Mouse (Mus musculus) neural tube, embryonic 11.5 days (tissue): ENCODE measurements around the gene Cacfd1. TPM values are rescaled to one million over a fixed set of nuclear protein-coding genes. Genes with fewer than 3 reads are reported as not detected.

Experiments used
- polyA plus RNA-seq: library from polyadenylated mRNA; unstranded; fragments of >200 nt; fragmentation: Nextera tagmentation; extraction: Ambion mirVana; gene quantifications from 2 replicates; pipeline ENCODE4 v1.2.1, GENCODE M21; 2014

Gene Cacfd1
- polyA plus RNA-seq, 1 experiment from 2014 or later, result 121 TPM

Other genes with a start within 250 kb of the Cacfd1 start
- gene Abo, start 144.9 kb upstream of the Cacfd1 start, polyA plus RNA-seq, result not detected in 2 replicates
- 13.3 and 15.6 TPM in 2 replicates for gene Surf6, start 107.0 kb upstream of the Cacfd1 start, polyA plus RNA-seq
- 87.2 and 96.8 TPM in 2 replicates for gene Med22, start 99.2 kb upstream of the Cacfd1 start, polyA plus RNA-seq
- 641 and 663 TPM in 2 replicates for gene Rpl7a, start 99.2 kb upstream of the Cacfd1 start, polyA plus RNA-seq
- gene Surf2, start 93.6 kb upstream of the Cacfd1 start, polyA plus RNA-seq, result 46.2 and 50.3 TPM in 2 replicates
- gene Surf1, start 93.4 kb upstream of the Cacfd1 start, polyA plus RNA-seq, result 45.9 and 48.7 TPM in 2 replicates
- 171 and 172 TPM in 2 replicates for gene Surf4, start 76.0 kb upstream of the Cacfd1 start, polyA plus RNA-seq
- 0.17 TPM in 1 of 2 replicates, not detected in the other for gene Stkld1, start 75.9 kb upstream of the Cacfd1 start, polyA plus RNA-seq
- gene Rexo4, start 45.5 kb upstream of the Cacfd1 start, polyA plus RNA-seq, result 47.2 and 51.1 TPM in 2 replicates
- not detected in 2 replicates for gene Adamts13, start 36.5 kb upstream of the Cacfd1 start, polyA plus RNA-seq
- gene Slc2a6, start 18.1 kb downstream of the Cacfd1 start, polyA plus RNA-seq, result 2.9 and 4.1 TPM in 2 replicates
- gene Mymk, start 62.3 kb downstream of the Cacfd1 start, polyA plus RNA-seq, result 11.5 and 14.5 TPM in 2 replicates
- gene Adamtsl2, start 69.5 kb downstream of the Cacfd1 start, polyA plus RNA-seq, result 6.5 and 7.2 TPM in 2 replicates
- 0.37 and 0.54 TPM in 2 replicates for gene Fam163b, start 132.6 kb downstream of the Cacfd1 start, polyA plus RNA-seq
- gene Dbh, start 155.3 kb downstream of the Cacfd1 start, polyA plus RNA-seq, result 1.6 and 1.9 TPM in 2 replicates
- 5.5 and 6.4 TPM in 2 replicates for gene Sardh, start 238.4 kb downstream of the Cacfd1 start, polyA plus RNA-seq